Mouse (Mus musculus) olfactory bulb, adult 2 months (tissue): ENCODE results near the gene Rere.

Experiments
- CTCF ChIP-seq: fragments of 200-500 bp; IDR thresholded peaks from 2 replicates; pipeline ENCODE4 v1.5.1; 2012; ENCODE audit warnings: low read depth, mild to moderate bottlenecking, low read length, moderate library complexity; ENCODE audit not compliant: insufficient read depth
- POLR2A ChIP-seq: fragments of 200-500 bp; IDR thresholded peaks from 2 replicates; pipeline ENCODE4 v1.6.1; 2012; ENCODE audit warnings: mild to moderate bottlenecking, low read depth, low read length, moderate library complexity; ENCODE audit not compliant: insufficient read depth

GRCm38 (mm10) chr4:150615251-150616028 is 334.0 kb downstream of the Rere start:
- TF ChIP-seq POLR2A (no peak), CTCF (no peak)
